Mouse (Mus musculus) E14TG2a.4 (cell line): ENCODE data around the gene Gm44805.
A peak's percentile ranks its signal among the peaks of the same experiment; 100 is the strongest.

Experiments
- H3K27me3 ChIP-seq: 2 replicates; pipeline ENCODE4 v1.6.1; 2014; ENCODE audit warnings: low read length, control low read depth; ENCODE audit not compliant: insufficient read depth
- H3K36me3 ChIP-seq: 2 replicates; pipeline ENCODE4 v1.6.1; 2014; ENCODE audit warnings: low read length, control low read depth; ENCODE audit not compliant: insufficient read depth
- H3K4me1 ChIP-seq: replicated peaks from 2 replicates; pipeline ENCODE4 v1.6.1; 2014; ENCODE audit warnings: low read depth, low read length, control low read depth
- H3K4me3 ChIP-seq: replicated peaks from 2 replicates; pipeline ENCODE4 v1.5.1; 2014; ENCODE audit warnings: mild to moderate bottlenecking, low read length
- H3K9me3 ChIP-seq: 2 replicates; pipeline ENCODE4 v1.6.1; 2014; ENCODE audit warnings: low read length, control low read depth
- CTCF ChIP-seq: conservative IDR thresholded peaks from 2 replicates; pipeline ENCODE4 v1.5.1; 2014; ENCODE audit warnings: low read length
- NANOG ChIP-seq: IDR thresholded peaks from 2 replicates; pipeline ENCODE4 v1.6.1; 2014; ENCODE audit warnings: borderline replicate concordance, low read length, mixed read lengths
- POU5F1 ChIP-seq: IDR thresholded peaks from 2 replicates; pipeline ENCODE4 v1.6.1; 2014; ENCODE audit warnings: low read length, borderline replicate concordance

Gene Gm44805

GRCm38 (mm10) chr7:19664455-19664954 lies 16.7 kb downstream of the Gm44805 start:
- no peak for TF ChIP-seq NANOG
- TF ChIP-seq CTCF: no peak
- TF ChIP-seq POU5F1: no peak
- no peaks in the 10 kb centered on the region for H3K9me3 ChIP-seq
- peak overlapping the region; percentile 100 for H3K4me3 ChIP-seq
- peaks cover 35% of the 10 kb centered on the region for H3K36me3 ChIP-seq
- peaks cover 48% of the 10 kb centered on the region for H3K4me1 ChIP-seq
- peaks cover 5% of the 10 kb centered on the region for H3K27me3 ChIP-seq

GRCm38 (mm10) chr7:19663940-19664339 lies 17.3 kb downstream of the Gm44805 start:
- TF ChIP-seq NANOG (no peak), CTCF (no peak), POU5F1 (no peak)

GRCm38 (mm10) chr7:19652614-19653013 lies 28.6 kb downstream of the Gm44805 start:
- TF ChIP-seq NANOG (no peak), POU5F1 (no peak), CTCF (no peak)
- Histone ChIP-seq H3K4me3 (no peak overlapping the region), H3K4me1 (peaks cover 31% of the 10 kb centered on the region), H3K9me3 (no peaks in the 10 kb centered on the region), H3K36me3 (peaks cover 90% of the 10 kb centered on the region), H3K27me3 (no peaks in the 10 kb centered on the region)

More at GRCm38 (mm10) chr7:19663940-19664339, 17.3 kb downstream of the Gm44805 start:
- Histone ChIP-seq H3K9me3 (no peaks in the 10 kb centered on the region), H3K27me3 (peaks cover 5% of the 10 kb centered on the region), H3K36me3 (peaks cover 40% of the 10 kb centered on the region), H3K4me1 (peaks cover 43% of the 10 kb centered on the region), H3K4me3 (peak overlapping the region; percentile 100)

GRCm38 (mm10) chr7:19651063-19651786 lies 30.0 kb downstream of the Gm44805 start:
- Histone ChIP-seq H3K4me3 (no peak overlapping the region), H3K4me1 (peaks cover 28% of the 10 kb centered on the region), H3K27me3 (no peaks in the 10 kb centered on the region), H3K36me3 (peaks cover 88% of the 10 kb centered on the region), H3K9me3 (no peaks in the 10 kb centered on the region)
- TF ChIP-seq CTCF (no peak), NANOG (no peak), POU5F1 (no peak)

- H3K4me3 ChIP-seq: no peak overlapping the region
- TF ChIP-seq CTCF: no peak
- TF ChIP-seq NANOG: no peak
- no peak for TF ChIP-seq POU5F1
- H3K27me3 ChIP-seq: no peaks in the 10 kb centered on the region
- peaks cover 4% of the 10 kb centered on the region; the same call in 1 of the 2 replicates for H3K9me3 ChIP-seq
- H3K36me3 ChIP-seq: peaks cover 97% of the 10 kb centered on the region
- H3K4me1 ChIP-seq: peaks cover 31% of the 10 kb centered on the region
Measured at GRCm38 (mm10) chr7:19641223-19641622, 40.0 kb downstream of the Gm44805 start.

- peaks cover 45% of the 10 kb centered on the region for H3K4me1 ChIP-seq
- H3K27me3 ChIP-seq: no peaks in the 10 kb centered on the region
- peaks cover 86% of the 10 kb centered on the region for H3K36me3 ChIP-seq
- H3K4me3 ChIP-seq: no peak overlapping the region
- H3K9me3 ChIP-seq: peaks cover under 1% of the 10 kb centered on the region; the same call in 1 of the 2 replicates
- no peak for TF ChIP-seq NANOG
Measured at GRCm38 (mm10) chr7:19635074-19635827, 46.0 kb downstream of the Gm44805 start.

GRCm38 (mm10) chr7:19634591-19634990 lies 46.6 kb downstream of the Gm44805 start:
- Histone ChIP-seq H3K27me3 (no peaks in the 10 kb centered on the region), H3K9me3 (no peaks in the 10 kb centered on the region), H3K36me3 (peaks cover 79% of the 10 kb centered on the region), H3K4me1 (peaks cover 52% of the 10 kb centered on the region), H3K4me3 (no peak overlapping the region)
- TF ChIP-seq NANOG (no peak), CTCF (no peak), POU5F1 (no peak)

GRCm38 (mm10) chr7:19633855-19634254 lies 47.4 kb downstream of the Gm44805 start:
- Histone ChIP-seq H3K27me3 (no peaks in the 10 kb centered on the region), H3K4me1 (peaks cover 54% of the 10 kb centered on the region), H3K4me3 (no peak overlapping the region), H3K9me3 (no peaks in the 10 kb centered on the region), H3K36me3 (peaks cover 72% of the 10 kb centered on the region)
- TF ChIP-seq CTCF (no peak), POU5F1 (no peak), NANOG (no peak)
